Mouse (Mus musculus) inflammation-experienced regulatory T-cells, adult 6 months (primary cell): ENCODE measurements around the gene Ttc23. TPM values are rescaled to one million over a fixed set of nuclear protein-coding genes. Genes with fewer than 3 reads are reported as not detected.
A peak's percentile ranks its signal among the peaks of the same experiment; 100 is the strongest.

Experiments
- ATAC-seq: one replicate; pipeline ENCODE4 v1.8.0; 2017
- polyA plus RNA-seq, 3 experiments: library from polyadenylated mRNA; unstranded; fragments of 100-300 nt; shearing (Covaris generic); gene quantifications; one replicate each; pipeline ENCODE4 v1.2.1; 2017

Gene Ttc23
- polyA plus RNA-seq, 3 experiments from 2014 or later = 0.42 to 1.8 (median 0.64) TPM

DNA sequence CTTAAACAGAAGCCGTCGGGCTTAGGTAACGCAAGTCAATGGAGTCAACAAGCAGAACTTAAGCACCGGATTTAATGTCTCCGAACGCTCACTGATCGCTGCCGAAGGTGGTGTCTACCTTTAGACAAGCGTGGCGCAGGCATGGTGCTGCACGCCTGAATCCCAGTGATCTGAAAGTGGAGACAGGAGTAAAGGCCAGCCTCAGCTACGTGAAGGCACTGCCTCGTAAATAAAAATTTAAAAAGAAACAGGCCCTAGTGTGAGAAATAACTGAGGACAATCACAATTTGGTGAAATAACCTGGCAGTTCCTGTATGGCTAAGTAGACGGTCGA lies 1.6 kb upstream of the Ttc23 start:
- peak; percentile 2 for ATAC-seq

DNA sequence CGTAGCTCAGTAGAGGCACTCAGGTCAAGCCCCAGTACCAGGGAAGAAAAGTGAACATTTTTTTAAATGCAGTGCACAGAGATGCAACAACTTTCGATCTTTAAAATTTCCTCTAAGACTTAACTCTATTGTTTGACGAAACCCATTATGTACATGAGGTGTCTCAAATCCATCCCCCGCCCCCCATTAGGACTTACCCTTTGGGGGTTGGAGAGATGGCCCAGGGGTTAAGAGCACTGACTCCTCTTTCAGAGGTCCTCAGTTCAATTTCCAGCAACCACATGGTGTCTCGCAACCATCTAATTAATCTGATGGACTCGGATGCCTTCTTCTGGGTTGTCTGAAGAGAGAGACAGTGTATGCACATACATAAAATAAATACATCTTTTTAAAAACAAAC lies 1.1 kb upstream of the Ttc23 start:
- ATAC-seq = no peak

DNA sequence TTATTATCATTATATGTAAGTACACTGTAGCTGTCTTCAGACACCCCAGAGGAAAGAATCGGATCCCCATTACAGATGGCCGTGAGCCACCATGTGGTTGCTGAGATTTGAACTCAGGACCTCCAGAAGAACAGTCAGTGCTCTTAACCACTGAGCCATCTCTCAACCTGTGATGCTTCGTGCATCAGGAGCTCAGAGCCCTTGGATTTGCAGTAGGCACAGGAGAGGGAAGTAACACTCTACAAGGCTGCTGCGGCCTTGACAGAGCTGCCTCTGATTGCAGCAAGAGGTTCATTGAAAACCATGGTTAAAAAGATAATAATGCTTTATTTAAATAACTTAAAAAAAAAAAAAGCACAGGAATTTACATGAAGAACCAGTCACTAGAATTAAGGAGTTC lies 1.2 kb downstream of the Ttc23 start:
- no peak for ATAC-seq

DNA sequence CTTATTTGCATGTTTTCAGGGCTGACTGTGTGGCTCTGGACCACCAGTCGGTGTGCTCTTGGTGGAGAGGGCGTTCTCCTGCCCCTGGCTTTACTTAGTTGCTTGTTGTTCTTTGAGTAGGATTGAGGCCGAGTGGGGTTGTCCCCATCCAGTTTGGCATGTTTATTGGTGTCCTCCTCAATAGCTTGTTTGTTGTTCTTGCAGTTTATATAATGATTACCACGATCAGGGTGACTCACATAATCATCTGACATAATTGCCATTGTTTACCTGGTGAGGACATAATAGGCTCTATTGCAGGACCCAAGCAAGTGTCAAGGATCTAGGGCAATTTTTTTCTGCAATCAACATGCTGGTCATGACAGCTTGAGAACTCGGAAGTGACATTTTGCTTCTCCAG lies 5.0 kb downstream of the Ttc23 start:
- no peak for ATAC-seq

DNA sequence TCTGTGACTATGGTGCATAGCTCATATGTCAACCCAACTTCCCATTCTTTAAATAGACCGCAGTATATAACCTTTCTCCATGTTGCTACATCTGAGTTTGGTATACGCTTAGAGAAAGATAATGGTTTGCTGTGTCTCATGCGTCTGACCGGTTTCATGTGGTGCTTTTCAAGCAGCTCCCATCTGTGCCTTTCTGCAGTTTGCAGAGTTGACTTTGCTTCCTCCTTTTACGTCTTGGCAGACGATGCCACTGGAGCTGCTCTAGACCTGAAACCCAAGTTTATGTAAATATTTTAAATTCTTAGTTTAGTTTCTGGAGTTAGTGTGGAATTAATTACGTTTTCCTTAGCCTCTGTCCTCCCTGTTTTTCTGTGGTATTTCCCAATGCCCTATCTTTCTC lies 7.5 kb downstream of the Ttc23 start:
- ATAC-seq = no peak

DNA sequence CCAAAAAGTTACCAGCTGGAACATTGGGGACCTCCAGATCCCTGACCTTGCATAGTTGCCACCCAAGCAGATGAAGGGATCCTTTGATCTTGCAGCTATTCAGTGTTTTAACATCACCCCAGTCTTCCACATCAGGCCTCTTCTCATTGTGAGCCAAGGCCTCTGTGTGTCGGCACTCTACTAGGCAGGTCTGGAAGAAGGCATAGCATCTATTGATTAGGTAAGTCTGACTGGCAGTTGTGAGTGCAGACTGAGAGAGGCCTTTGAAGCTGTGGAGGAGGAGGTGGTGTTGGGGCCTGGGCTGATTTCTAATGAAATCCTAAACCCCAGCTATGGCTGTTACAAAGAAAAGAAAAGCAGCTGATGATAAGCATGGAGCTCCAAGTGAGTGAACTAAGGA lies 8.0 kb downstream of the Ttc23 start:
- ATAC-seq = no peak

DNA sequence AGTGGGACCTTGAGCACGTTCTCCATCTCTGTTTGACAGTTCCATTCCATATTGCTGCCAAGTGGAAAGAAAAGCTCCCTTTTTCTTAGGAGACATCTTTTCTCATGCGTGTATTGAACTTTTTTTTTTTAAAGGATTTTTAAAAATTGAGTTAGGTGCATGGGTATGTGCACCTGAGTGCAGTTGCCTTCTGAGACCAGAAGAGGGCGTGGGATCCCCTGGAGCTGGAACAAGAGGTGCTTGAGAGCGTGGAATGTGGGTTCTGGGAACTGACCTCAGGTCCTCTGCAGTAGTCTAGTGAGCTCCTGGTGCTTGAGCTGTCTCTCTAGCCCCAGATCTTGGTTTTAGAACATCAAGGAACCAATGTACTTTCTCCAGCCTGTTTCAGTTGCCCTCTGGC lies 10.9 kb downstream of the Ttc23 start:
- ATAC-seq = no peak

DNA sequence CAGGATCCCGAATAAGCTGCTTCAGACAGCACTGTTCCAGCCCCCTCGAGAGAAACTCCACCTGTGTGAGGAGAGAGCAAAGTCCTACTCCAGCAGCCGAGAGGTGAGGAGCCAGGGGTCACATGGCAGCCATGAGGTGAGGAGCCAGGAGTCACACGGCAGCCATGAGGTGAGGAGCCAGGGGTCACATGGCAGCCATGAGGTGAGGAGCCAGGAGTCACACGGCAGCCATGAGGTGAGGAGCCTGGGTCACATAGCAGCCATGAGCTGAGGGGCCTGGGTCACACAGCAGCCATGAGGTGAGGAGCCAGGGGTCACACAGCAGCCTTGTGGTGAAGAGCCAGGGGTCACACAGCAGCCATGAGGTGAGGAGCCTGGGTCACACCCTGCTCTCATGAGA lies 15.2 kb downstream of the Ttc23 start:
- no peak for ATAC-seq

DNA sequence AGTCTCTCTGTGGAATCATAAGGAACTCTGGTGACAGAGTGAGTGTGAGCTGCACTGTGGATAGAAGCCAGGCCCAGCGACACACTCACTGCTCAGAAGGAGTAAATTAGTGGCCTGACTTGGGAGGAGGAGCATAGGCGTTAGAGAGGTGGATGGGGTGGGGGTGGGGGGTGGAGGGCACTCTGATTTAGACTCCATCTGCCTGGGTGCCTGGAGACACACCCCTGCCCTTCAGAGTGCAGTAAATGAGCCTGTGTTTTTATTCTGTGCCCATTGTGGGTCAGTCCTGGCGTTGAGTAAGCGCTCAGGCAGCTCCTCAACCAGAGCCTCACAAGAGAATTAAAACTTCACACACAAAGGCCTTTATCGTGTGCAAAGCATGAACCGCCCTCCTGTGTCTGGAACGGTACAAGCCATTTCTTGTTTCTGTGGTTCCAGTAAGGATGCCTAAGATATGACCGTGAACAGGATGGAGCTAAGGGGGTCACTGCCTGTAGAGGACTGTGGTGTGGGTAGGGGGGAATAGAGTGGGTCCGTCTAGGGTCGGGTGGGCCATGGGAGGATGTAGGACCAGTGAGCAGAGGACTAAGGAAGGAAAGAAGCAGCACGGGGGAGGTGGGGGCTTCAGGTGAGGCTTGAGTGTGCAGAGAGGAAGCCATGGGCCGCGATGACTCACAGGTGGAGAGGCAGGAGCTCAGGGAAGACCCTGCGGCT lies 16.9 kb downstream of the Ttc23 start:
- no peak for ATAC-seq

DNA sequence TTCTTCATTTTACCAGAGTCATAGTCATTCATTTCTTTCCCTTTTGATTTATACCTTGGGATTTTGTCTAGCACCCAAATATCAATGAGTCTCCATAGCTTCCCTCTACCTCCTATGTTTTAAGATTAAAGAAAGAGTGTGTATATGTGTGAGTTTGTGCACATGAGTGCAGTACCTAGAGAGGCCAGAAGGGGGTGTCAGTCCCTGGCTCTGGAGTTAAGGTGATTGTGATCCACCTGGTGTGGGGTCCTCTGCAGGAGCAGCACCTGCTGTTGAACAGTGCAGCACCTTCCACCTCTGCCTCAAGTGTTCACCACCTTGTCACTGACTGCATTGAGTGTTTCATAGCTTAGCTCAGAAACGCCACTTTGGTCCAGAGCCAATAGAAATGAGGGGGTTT lies 23.8 kb downstream of the Ttc23 start:
- no peak for ATAC-seq

DNA sequence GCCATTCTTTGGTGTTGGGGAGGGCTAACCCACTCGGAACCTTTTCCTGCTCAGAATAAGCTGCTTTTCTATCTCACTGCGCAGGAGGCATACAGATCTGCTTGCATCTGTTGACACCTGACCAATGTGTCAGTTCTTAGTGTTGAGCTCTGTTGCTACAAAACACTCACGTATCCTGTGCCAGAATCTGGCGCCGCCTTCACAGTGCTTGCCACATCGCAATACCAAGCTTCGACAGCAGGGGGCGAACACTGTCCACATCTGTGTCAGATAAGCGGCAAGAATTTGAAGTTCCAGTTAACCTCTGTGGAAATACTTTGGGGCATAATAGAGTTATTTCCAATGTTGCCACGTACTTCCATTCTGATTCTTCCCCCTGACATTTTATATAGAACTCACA lies 25.4 kb downstream of the Ttc23 start:
- ATAC-seq = peak; percentile 82

DNA sequence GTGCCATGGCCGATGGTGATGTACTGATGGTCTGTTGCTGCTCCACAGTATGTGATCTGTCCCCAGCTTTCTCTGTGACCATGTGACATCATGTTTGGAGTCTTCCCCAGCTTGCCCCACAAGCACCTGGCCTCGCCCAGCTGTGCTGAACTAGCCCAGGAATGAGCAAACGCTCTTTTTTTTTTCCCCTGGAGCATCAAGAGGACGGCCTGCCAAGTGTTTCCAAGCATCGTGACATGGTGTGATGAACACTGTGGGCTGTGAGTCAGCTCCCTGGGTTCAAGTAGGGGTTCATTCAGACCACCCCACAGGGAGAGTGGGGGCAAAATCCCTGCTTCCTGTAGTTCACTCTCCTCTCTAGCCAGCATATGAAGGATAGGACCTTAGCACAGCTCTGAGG lies 26.4 kb downstream of the Ttc23 start:
- ATAC-seq = no peak

DNA sequence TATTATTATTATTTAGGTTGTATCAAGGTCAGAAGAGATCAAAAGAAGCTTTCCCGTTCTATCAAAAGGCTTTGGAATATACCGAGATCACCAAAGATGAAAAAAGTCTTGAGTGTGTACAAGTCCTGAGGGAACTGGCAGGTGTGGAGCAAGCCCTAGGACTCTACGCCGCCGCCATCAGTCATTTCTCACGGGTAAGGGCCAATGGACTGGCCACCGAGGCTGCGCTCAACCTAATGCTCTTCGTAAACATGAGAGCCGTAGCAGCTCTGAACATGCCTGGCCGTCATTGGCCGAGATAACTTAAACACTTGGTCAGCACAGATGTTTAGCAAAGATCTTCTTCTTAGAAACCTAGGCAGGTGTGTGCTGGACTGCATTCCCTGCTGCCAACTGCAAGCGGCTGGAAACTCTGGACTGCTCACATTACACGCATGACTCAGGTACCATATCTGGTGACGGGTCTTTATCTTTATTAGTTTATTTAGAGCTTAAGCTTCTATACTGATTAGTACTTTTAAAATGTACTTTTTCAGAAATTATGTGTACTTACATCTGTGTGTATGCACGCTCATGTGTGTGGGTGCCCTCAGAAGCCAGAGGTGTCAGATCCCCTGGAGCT lies 31.8 kb downstream of the Ttc23 start:
- ATAC-seq = no peak

DNA sequence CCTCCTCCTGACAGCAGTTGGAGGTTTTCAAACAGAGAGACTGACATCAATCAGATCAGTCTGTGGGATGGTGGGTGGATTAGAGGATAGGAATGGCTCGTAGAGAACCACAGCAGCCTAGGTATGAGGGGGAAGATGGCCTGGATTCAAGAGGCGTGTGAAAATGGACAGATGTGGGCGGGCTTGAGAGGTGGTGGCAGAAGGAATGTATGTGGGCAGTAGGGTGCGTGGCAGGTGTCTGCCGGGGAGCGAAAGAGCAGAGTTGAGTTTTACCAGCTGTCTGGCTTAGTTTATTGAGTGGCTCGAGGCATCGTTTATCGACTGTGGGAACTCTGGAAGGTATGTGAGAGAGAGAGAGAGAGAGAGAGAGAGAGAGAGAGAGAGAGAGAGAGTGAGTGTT lies 33.9 kb downstream of the Ttc23 start:
- ATAC-seq = no peak

DNA sequence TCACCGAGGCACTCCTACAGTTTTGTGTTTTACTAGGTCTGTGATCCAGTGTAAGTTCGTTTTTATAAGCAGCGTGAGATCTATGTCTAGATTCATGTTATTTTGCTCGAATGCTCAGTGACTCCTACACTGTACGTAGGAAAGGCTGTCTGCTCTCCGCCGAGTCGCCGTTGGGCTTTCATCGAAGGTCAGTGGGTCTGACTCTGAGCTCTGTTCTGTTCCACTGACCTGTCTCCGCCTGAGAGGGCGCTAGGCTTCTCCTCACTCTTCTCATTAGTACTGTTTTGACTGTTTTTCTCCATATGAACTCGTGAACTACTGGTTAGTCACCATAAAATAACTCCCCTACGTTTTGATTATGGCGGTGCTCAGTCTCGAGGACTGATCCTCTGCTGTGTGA lies 35.8 kb downstream of the Ttc23 start:
- ATAC-seq = no peak

DNA sequence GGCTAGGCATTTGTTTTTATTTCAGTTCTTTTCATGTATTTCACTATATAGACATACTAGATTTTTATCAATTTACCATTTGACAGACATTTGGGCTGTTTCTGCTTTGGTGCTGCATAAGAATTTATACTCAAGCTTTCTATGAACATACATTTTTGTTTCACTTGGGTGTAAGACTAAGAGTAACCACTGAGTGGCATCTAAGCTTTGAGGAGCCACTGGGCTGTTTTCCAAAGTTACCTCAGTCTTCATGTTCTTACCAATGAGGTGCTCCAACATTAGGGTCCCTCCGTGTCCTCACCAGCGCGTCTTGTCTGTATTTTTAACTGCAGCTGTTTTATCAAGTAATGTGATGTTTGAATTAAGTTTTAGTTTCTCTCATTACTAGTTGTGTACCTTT lies 39.3 kb downstream of the Ttc23 start:
- no peak for ATAC-seq

DNA sequence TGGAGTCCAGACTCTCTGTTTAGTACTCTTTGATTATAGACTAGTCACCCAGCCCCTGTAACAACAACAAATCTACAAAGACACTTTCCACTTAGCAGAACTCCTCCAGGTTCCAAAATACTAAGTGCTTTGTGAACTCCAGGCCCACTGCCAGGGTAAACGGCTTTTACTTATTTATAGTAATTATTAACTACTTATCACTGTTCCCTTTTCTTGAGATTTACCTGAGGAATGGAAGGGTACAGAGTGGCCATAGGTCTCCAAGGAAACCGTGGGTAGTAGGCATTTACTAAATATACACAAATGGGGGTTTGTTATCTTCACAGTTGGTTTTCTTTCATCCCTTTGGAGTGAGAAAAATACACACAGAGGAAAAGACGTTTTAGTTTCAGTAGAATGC lies 41.1 kb downstream of the Ttc23 start:
- ATAC-seq = no peak

DNA sequence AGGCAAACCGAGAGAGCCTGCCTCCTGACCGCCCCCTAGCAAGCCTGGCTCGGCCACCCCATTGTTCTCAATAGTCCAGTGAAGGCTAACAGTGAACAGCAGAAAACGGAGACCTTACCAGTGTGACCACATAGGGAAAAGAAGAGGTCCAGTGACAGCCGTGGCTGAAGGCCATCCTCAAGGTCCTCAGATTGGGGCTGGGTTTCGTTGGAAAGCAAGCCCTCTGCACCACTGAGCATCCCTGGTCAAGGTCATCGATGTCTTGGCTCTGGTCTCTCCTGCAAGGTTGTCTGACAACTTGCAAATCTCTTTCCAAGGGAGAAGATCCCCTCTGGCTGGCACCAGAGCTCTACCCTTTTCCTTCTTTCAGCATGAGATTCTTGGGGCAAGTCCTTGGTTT lies 42.6 kb downstream of the Ttc23 start:
- no peak for ATAC-seq

DNA sequence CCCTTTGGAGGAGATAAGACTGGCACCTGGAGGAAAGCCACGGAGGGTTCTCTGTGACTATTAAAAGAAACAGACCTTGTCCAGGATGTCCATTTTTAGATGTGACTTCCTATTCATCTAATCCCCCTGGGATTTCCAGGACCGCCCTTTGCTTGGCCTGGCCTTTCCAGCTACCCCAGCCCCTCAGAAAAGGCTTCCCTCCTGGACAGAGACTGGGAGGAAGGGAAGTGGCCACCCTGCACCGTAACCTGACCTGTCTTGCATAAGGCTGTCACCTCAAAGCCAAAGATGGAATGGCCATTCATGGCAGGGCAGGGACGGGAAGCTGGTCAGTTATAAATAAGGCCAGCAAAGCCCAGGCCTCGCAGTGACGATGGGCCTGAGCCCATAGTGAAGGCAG lies 43.8 kb downstream of the Ttc23 start:
- no peak for ATAC-seq

DNA sequence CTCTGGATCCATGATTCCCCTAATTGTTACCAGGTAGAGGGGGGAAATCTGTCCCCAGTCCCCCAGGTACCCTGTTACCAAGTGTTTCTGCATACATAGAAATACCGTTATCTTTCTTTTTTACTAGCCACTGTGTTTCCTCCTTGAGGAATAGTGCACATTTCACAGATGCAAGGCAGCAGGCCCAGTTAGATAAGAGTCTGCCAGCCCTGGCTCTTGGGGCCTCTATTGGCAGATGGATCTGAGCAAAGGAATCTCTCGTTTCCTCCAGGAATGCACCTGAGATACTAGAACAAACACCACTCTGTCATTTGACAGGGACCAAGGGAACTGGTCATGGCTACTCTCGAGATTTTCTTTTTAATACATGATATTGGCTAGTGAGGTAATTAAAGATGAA lies 44.9 kb downstream of the Ttc23 start:
- no peak for ATAC-seq

DNA sequence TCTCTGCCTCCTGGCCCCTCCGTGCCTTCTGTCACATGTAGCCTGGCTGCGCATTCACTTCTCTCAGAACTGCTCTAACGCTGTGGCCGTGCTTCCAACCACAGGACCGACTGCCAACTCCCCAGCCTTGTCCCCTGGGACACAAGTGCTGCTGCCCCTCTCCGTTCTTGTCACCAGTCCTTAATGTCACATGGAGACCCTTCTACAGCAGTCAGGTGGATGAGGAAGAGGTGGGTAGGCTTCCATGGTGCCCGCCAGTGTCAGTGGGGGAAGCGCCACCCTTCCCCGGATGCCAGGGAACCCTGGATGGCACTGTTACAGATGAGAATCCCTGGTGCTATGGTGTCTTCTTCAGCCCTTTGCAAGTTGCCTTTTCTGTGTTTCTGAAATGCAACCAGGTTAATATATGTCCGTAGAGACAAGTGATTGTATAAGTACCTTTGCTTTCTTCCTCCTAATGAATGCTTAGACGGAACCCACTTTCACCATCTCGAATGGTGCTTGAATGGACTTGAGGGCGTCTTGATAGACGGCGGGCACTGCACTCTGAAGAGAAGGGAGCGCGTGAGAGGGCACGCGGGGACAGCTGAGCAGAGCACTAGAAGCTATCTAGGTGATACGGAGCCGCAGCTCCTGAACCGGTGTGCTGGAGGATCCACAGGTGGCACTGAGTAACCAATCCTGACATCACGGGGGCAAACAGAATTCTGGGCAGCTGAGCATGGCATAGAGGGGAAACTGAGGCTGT lies 45.8 kb downstream of the Ttc23 start:
- ATAC-seq = no peak

DNA sequence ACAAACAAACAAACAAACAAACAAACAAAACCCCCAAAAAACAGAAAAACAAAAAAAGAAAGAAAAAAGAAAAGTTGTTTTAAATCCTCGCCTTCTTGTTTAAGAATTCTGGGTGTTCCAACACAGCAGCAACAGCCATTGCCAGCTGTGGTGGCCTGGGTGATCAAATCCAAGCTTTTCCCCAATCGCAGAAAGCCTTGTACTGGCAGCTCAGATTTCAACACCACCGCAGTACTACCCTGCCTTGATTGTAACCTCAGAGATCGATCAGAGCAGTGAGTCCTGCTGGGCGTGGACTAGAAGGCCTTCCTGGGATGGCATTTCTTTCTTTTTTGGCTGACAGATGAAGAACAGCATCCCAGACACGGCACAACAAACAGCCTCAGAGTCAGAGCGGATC lies 48.7 kb downstream of the Ttc23 start:
- ATAC-seq = no peak

DNA sequence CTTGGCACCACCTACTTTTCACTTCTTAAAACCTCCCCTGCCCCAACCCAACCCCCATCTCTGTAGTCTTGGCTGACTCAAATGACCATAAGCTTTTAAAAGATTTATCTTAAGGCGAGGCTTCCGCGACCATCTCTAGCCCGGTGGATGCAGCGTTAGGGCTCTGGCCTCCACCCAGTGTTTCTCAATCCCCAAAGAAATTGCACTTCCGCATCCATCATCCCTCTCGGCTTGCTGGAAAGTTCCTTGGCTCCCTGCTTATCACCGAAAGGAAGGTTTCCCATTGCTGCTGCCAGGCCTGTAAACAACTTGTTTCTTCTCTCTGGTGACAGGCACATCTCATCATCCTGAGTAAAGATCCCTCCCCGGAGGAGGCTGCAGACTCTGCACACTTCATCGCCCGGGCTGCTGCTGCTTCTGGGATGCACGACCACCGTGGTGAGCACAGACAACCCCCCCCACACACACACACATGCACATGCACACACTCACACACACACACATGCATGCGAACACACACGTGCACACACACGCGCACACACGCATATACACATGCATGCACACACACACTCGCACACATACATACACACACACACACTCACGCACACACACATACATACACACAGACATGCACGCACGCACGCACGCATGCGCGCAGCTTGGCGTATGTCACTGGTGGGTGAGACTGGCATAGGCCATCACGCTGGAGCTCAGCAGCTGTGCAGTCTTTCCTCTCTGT lies 50.9 kb downstream of the Ttc23 start:
- ATAC-seq = no peak

DNA sequence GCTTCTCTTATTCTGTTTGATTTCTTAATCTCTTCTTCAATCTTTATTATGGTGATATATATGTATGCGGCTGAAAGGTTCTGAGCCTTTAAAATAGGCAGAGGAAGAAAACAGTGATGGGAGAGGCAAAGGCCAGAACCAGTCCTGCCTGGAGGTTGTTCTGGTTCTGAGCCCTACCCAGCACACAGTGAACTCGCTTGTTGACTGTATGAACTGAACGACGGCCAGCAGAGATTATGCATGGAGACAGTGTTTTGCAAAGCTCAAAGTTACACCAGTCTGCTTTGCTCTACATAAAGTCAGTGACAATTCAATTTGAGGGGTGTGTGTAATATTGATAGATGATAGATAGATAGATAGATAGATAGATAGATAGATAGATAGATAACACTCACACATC lies 52.1 kb downstream of the Ttc23 start:
- ATAC-seq = no peak
